Mouse (Mus musculus) neutrophil, adult 5-6 weeks (primary cell): ENCODE measurements around the gene Rdh16f2. TPM values are rescaled to one million over a fixed set of nuclear protein-coding genes. Genes with fewer than 3 reads are reported as not detected.
"Not testable (repeated sequence)": the region's sequence is repeated elsewhere in the genome, so short reads cannot be mapped to it uniquely, and the experiment has no call there.

Experiments used
- ATAC-seq: fragments of 151-379, 151-347 bp; 2 replicates; pipeline ENCODE4 v1.8.0; 2017; ENCODE audit warnings: mild to moderate bottlenecking, moderate TSS enrichment; ENCODE audit not compliant: insufficient number of reproducible peaks, poor library complexity, low FRiP score, severe bottlenecking; ENCODE audit errors: extremely low read depth
- total RNA-seq: library from RNA; stranded (forward); fragments of 200-1000 nt; gene quantifications from 2 replicates; pipeline ENCODE4 v1.2.3, GENCODE M21; 2017

Rdh16f2 gene
- total RNA-seq, result not detected in 2 replicates

GRCm38 (mm10) chr10:127866232-127866631 lies at the start of gene Rdh16f2:
Rdh16f2 (plus strand) TSS chr10:127866474.
- ATAC-seq, result no peak

- ATAC-seq, result not testable (repeated sequence)
Measured at GRCm38 (mm10) chr10:127817268-127817910, 48.9 kb upstream of the Rdh16f2 start.

GRCm38 (mm10) chr10:127821806-127822205 lies 44.5 kb upstream of the Rdh16f2 start:
- not testable (repeated sequence) for ATAC-seq

- no peak for ATAC-seq
Measured at GRCm38 (mm10) chr10:127825386-127825785, 40.9 kb upstream of the Rdh16f2 start.

GRCm38 (mm10) chr10:127829121-127829520 lies 37.2 kb upstream of the Rdh16f2 start:
- ATAC-seq, result no peak

GRCm38 (mm10) chr10:127834186-127834585 lies 32.1 kb upstream of the Rdh16f2 start:
- not testable (repeated sequence) for ATAC-seq

- no peak for ATAC-seq
Measured at GRCm38 (mm10) chr10:127835292-127835691, 31.0 kb upstream of the Rdh16f2 start.

GRCm38 (mm10) chr10:127837793-127838192 lies 28.5 kb upstream of the Rdh16f2 start:
- not testable (repeated sequence) for ATAC-seq

- ATAC-seq, result no peak
Measured at GRCm38 (mm10) chr10:127838539-127838938, 27.7 kb upstream of the Rdh16f2 start.

GRCm38 (mm10) chr10:127840776-127841175 lies 25.5 kb upstream of the Rdh16f2 start:
- no peak for ATAC-seq

GRCm38 (mm10) chr10:127845945-127846344 lies 20.3 kb upstream of the Rdh16f2 start:
- ATAC-seq, result not testable (repeated sequence)

GRCm38 (mm10) chr10:127848089-127848488 lies 18.2 kb upstream of the Rdh16f2 start:
- ATAC-seq, result no peak

GRCm38 (mm10) chr10:127849628-127850027 lies 16.6 kb upstream of the Rdh16f2 start, which contains the start of gene Rdh19:
Rdh19 (plus strand) TSS chr10:127849928.
- ATAC-seq, result no peak

GRCm38 (mm10) chr10:127856376-127856775 lies 9.9 kb upstream of the Rdh16f2 start:
- no peak for ATAC-seq

GRCm38 (mm10) chr10:127864931-127865330 lies 1.3 kb upstream of the Rdh16f2 start:
- no peak for ATAC-seq

- no peak for ATAC-seq
Measured at GRCm38 (mm10) chr10:127872484-127872883, 6.2 kb downstream of the Rdh16f2 start.

- ATAC-seq, result 0 out of 2 replicates have a peak, but pooled peaks have one; percentile 9
Measured at GRCm38 (mm10) chr10:127877681-127878080, 11.4 kb downstream of the Rdh16f2 start.

- no peak for ATAC-seq
Measured at GRCm38 (mm10) chr10:127878262-127879057, 12.2 kb downstream of the Rdh16f2 start.

GRCm38 (mm10) chr10:127879155-127879688 lies 12.9 kb downstream of the Rdh16f2 start:
- no peak for ATAC-seq

- ATAC-seq, result no peak
Measured at GRCm38 (mm10) chr10:127881041-127881440, 14.8 kb downstream of the Rdh16f2 start.
